Mouse (Mus musculus): ENCODE results near the gene Myg1. TPM values are rescaled to one million over a fixed set of nuclear protein-coding genes. Genes with fewer than 3 reads are reported as not detected.

Myg1 gene
- polyA plus RNA-seq, 1 experiment from 2014 or later: 118 TPM

DNA sequence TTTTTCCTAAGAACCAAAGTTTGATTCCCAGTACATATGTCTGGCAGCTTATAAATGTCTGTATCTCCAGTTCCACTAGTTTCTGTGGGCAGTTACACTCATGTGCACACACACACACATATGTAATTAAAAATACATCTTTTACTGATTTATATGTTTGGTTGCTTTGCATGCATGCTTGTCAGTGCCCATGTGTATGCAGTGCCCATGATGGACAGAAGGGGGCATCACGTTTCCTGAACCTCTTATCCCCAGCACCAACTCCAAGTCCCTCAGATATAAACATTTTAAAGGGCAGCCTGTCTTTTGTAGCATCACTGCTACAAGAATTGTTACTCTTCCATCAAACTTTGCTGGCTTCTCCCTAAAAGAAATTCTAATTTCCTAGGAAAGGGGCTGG, 10.1 kb downstream of the Myg1 start:
- H3K27me3 ChIP-seq (ENCODE audit: insufficient read depth, low read length): no peaks in the 10 kb centered on the region
- H3K4me3 ChIP-seq (ENCODE audit: low read length): no peak overlapping the region
- ATAC-seq (ENCODE audit: low FRiP score, low TSS enrichment): no peak
- no peaks in the 10 kb centered on the region for H3K9me3 ChIP-seq (ENCODE audit: low read length)
- no peak overlapping the region for H3K4me2 ChIP-seq (replicated peaks; ENCODE audit: low read depth, low read length)
- H3K36me3 ChIP-seq (ENCODE audit: insufficient read depth, low read length): peaks cover 51% of the 10 kb centered on the region
- 10% methylated on average over 1 of the region's 1 CpGs for WGBS
- no peak overlapping the region for H3K27ac ChIP-seq (ENCODE audit: low read length)
- no peak overlapping the region for H3K9ac ChIP-seq (replicated peaks; ENCODE audit: low read length)
- H3K4me1 ChIP-seq (ENCODE audit: insufficient read depth, low read length): no peaks in the 10 kb centered on the region

DNA sequence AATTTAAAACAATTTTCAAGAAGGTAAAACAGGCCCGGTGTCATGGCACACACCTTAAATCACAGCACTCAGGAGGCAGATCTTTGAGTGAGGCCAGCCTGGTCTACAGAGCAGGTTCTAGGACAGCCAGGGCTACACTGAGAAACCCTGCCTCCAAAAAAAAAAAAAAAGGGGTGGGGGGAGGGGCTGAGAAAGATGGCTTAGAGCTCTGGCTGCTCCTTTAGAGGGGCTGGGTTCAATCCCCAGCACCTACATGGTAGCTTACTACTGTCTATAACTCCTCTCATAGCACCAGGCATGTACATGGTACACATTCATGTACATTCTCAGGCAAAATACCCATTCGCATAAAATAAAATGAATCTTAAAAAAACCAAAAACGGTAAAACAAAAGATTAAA, 13.0 kb downstream of the Myg1 start:
- peaks cover 33% of the 10 kb centered on the region for H3K36me3 ChIP-seq (ENCODE audit: insufficient read depth, low read length)

DNA sequence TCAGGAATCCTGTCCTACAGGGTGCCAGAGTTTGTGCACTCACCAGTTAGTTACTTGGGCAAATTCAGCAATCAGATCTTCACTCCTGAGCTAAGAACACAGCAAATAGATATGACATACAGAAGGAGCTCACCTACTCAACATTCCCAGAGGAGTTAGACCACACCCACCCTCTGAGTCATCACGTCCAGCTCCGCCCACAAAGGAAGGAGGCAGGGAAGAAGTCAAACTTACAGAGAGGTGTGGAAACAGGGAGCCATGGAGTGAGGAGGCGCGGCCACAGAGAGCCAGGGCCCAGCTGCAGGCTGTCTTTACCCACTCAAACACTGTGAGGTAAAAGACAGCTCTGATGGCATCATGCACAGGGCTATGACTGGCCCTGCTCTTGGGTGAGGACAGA, 14.9 kb downstream of the Myg1 start:
- Histone ChIP-seq H3K9ac (replicated peaks; ENCODE audit: low read length) (no peak overlapping the region), H3K9me3 (ENCODE audit: low read length) (no peaks in the 10 kb centered on the region), H3K4me1 (ENCODE audit: insufficient read depth, low read length) (peaks cover 7% of the 10 kb centered on the region), H3K4me3 (ENCODE audit: low read length) (no peak overlapping the region), H3K4me2 (replicated peaks; ENCODE audit: low read depth, low read length) (no peak overlapping the region), H3K27me3 (ENCODE audit: insufficient read depth, low read length) (no peaks in the 10 kb centered on the region), H3K36me3 (ENCODE audit: insufficient read depth, low read length) (peaks cover 27% of the 10 kb centered on the region), H3K27ac (ENCODE audit: low read length) (no peak overlapping the region)
- ATAC-seq (ENCODE audit: low FRiP score, low TSS enrichment): no peak
- WGBS: 62% methylated on average over 4 of the region's 4 CpGs

More for the DNA sequence above, 13.0 kb downstream of the Myg1 start:
- Histone ChIP-seq H3K27ac (ENCODE audit: low read length) (no peak overlapping the region), H3K9me3 (ENCODE audit: low read length) (no peaks in the 10 kb centered on the region), H3K4me3 (ENCODE audit: low read length) (no peak overlapping the region), H3K9ac (replicated peaks; ENCODE audit: low read length) (no peak overlapping the region), H3K4me2 (replicated peaks; ENCODE audit: low read depth, low read length) (no peak overlapping the region), H3K4me1 (ENCODE audit: insufficient read depth, low read length) (peaks cover under 1% of the 10 kb centered on the region), H3K27me3 (ENCODE audit: insufficient read depth, low read length) (no peaks in the 10 kb centered on the region)
- WGBS: 96% methylated on average over 3 of the region's 3 CpGs
- no peak for ATAC-seq (ENCODE audit: low FRiP score, low TSS enrichment)

DNA sequence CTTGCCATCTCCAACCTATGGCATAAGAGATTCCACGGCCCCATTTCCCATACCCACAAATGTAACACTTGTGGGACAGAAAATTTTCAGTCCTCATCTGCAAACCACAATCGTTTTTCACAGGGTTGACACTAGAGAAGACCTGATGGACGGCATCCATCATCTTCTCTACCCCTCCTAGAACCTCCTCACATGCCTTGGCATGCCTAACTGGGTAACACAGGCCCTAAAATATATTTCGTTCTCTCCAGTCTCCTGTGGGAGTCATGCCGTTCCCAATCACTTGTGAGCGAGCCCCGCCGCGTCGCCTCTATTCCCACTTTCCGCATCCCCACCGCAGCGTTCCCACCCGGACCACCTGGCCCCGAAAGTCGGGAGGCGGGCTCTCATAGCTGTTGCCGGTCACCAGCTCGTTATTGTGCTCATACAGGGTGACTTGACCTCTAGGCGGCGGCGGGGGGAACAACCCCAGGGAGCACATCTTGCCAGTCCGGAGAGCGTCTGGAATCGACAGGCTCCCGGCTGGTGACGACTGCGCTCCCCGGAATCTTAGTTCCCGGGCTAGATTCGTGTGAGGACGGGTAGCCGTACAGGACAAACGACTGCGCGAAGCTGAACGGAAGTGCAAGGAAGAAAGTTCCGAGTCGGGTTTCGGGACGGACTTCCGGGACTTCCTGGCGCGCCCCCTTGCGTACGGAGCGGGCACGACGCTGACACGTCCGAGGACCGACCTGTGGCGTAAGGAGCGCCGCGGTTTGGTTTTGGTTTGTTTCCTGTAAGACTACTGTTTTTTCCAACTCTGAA, 18.8 kb downstream of the Myg1 start, which contains the start of gene Aaas:
Gene Aaas, minus strand, starts transcription at position 634 of the 804 bp plus-strand sequence.
- peak; percentile 87 for ATAC-seq (ENCODE audit: low FRiP score, low TSS enrichment)
- Histone ChIP-seq H3K4me1 (ENCODE audit: insufficient read depth, low read length) (peaks cover 7% of the 10 kb centered on the region), H3K27ac (ENCODE audit: low read length) (peak within 1 kb of the TSS; percentile 76), H3K9me3 (ENCODE audit: low read length) (no peaks in the 10 kb centered on the region), H3K4me3 (ENCODE audit: low read length) (peak within 1 kb of the TSS; percentile 95), H3K4me2 (replicated peaks; ENCODE audit: low read depth, low read length) (peak within 1 kb of the TSS; percentile 90), H3K27me3 (ENCODE audit: insufficient read depth, low read length) (no peaks in the 10 kb centered on the region), H3K36me3 (ENCODE audit: insufficient read depth, low read length) (peaks cover 17% of the 10 kb centered on the region), H3K9ac (replicated peaks; ENCODE audit: low read length) (peak within 1 kb of the TSS; percentile 95)
- under 1% methylated on average over 56 of the region's 56 CpGs for WGBS

DNA sequence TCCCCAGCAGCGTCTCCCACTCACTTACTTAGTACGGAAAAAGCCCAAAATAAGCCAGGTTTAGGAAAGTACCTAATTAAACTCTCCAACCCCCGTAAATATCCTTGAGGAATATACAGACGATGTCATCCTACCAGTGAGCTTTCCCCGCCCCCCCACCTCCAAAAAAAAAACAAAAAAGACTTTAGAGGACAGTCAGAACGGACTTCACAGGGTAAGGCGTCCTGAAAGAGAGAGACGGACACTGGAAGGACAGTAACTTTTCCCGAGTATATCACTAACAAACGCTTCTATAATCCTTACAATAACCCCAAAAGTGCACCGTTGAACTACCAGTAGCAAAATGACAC, 19.4 kb downstream of the Myg1 start:
- Histone ChIP-seq H3K9ac (replicated peaks; ENCODE audit: low read length) (peak overlapping the region; percentile 67), H3K27ac (ENCODE audit: low read length) (peak overlapping the region; percentile 73), H3K4me1 (ENCODE audit: insufficient read depth, low read length) (peaks cover 11% of the 10 kb centered on the region), H3K4me2 (replicated peaks; ENCODE audit: low read depth, low read length) (peak overlapping the region; percentile 63), H3K36me3 (ENCODE audit: insufficient read depth, low read length) (peaks cover 12% of the 10 kb centered on the region), H3K27me3 (ENCODE audit: insufficient read depth, low read length) (no peaks in the 10 kb centered on the region), H3K4me3 (ENCODE audit: low read length) (peak overlapping the region; percentile 95), H3K9me3 (ENCODE audit: low read length) (no peaks in the 10 kb centered on the region)
- peak; percentile 31; the same call in 1 of the 2 replicates for ATAC-seq (ENCODE audit: low FRiP score, low TSS enrichment)
- WGBS: 9% methylated on average over 11 of the region's 11 CpGs

DNA sequence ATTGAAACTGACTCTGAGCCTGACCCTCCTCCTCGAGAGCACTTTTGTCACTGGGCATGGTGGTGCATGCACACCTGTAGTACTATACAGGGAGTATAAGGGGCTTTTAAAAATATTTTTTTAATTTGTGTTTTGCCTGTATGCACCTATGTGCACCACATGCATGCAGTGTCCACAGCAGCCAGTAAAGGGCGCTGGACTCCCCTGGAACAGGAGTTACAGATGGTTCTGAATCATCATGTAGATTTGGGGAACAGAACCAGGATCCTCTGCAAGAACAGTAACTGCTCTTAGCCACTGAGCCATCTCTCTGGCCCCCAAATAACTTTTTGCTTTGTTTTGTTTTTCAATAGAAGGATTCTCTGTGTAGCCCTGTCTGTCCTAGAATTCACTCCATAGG, 20.7 kb downstream of the Myg1 start:
- WGBS: 60% methylated on average over 2 of the region's 2 CpGs

DNA sequence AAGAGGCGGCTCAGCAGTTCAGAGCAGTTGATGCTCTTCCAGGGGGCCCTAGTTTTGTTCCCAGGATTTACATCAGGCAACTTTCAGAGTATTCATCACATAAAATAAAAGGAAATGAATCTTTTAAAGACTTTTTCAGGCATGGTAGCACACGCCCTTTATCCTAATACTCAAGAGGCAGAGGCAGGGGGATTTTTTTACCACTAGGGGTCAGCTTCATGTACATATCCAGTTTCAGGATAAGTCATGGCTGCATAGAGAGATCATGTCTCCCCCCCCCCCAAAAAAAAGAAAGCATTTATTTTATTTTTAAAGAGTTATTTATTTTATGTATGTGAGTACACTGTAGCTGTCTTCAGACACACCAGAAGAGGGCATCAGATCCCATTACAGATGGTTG, 22.5 kb downstream of the Myg1 start:
- no peak overlapping the region for H3K9ac ChIP-seq (replicated peaks; ENCODE audit: low read length)
- peaks cover 11% of the 10 kb centered on the region for H3K27me3 ChIP-seq (ENCODE audit: insufficient read depth, low read length)
- no peak overlapping the region for H3K4me3 ChIP-seq (ENCODE audit: low read length)
- H3K4me1 ChIP-seq (ENCODE audit: insufficient read depth, low read length): peaks cover 30% of the 10 kb centered on the region
- no peaks in the 10 kb centered on the region for H3K36me3 ChIP-seq (ENCODE audit: insufficient read depth, low read length)
- 78% methylated on average over 2 of the region's 2 CpGs for WGBS
- no peaks in the 10 kb centered on the region for H3K9me3 ChIP-seq (ENCODE audit: low read length)
- no peak for ATAC-seq (ENCODE audit: low FRiP score, low TSS enrichment)
- H3K4me2 ChIP-seq (replicated peaks; ENCODE audit: low read depth, low read length): no peak overlapping the region
- no peak overlapping the region for H3K27ac ChIP-seq (ENCODE audit: low read length)

More for the DNA sequence above, 20.7 kb downstream of the Myg1 start:
- H3K27me3 ChIP-seq (ENCODE audit: insufficient read depth, low read length): no peaks in the 10 kb centered on the region
- ATAC-seq (ENCODE audit: low FRiP score, low TSS enrichment): no peak
- H3K4me1 ChIP-seq (ENCODE audit: insufficient read depth, low read length): peaks cover 18% of the 10 kb centered on the region
- no peaks in the 10 kb centered on the region for H3K9me3 ChIP-seq (ENCODE audit: low read length)
- no peak overlapping the region for H3K27ac ChIP-seq (ENCODE audit: low read length)
- H3K9ac ChIP-seq (replicated peaks; ENCODE audit: low read length): no peak overlapping the region
- peaks cover 6% of the 10 kb centered on the region; the same call in 1 of the 2 replicates for H3K36me3 ChIP-seq (ENCODE audit: insufficient read depth, low read length)
- no peak overlapping the region for H3K4me2 ChIP-seq (replicated peaks; ENCODE audit: low read depth, low read length)
- no peak overlapping the region for H3K4me3 ChIP-seq (ENCODE audit: low read length)

DNA sequence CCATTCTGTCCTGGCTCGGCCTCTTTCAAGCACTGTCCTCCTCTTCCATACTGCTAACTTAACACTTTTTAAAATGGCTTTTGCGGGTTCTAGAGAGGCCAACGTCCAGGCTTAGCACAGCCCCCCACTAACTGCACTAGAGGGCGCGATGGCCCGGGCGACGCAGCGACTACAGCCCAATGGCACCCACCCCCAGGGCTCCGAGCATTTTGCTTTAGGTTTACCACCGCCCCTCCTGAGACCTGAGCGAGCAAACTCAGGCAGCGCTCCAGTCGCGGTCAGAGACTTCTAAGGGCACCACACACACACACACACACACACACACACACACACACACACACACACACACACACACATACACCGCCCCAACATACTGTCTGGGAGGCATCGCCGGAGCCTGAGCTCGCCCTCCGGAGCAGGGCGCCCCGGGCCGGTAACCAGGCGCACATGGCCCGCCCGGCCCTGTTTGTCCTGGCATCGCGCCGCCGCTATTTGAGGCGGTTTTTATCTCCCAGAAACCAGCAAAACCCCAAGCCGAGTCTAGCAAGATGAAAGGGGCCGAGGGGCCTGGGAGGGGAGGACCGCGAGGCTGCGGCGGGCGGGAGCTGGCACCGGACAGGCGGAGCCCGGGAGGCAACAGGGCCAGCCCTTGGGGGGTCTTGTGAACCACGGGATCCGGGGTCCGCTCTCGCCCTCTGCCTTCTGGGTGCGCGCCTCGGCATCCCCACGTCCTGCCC, 23.8 kb downstream of the Myg1 start:
- WGBS: under 1% methylated on average over 44 of the region's 49 CpGs
- peak overlapping the region; percentile 92 for H3K27ac ChIP-seq (ENCODE audit: low read length)
- peak overlapping the region; percentile 86 for H3K9ac ChIP-seq (replicated peaks; ENCODE audit: low read length)
- H3K36me3 ChIP-seq (ENCODE audit: insufficient read depth, low read length): no peaks in the 10 kb centered on the region
- ATAC-seq (ENCODE audit: low FRiP score, low TSS enrichment): peak; percentile 50
- H3K27me3 ChIP-seq (ENCODE audit: insufficient read depth, low read length): peaks cover 12% of the 10 kb centered on the region
- peak overlapping the region; percentile 59 for H3K4me3 ChIP-seq (ENCODE audit: low read length)
- peaks cover 23% of the 10 kb centered on the region for H3K4me1 ChIP-seq (ENCODE audit: insufficient read depth, low read length)
- peak overlapping the region; percentile 95 for H3K4me2 ChIP-seq (replicated peaks; ENCODE audit: low read depth, low read length)
- no peaks in the 10 kb centered on the region for H3K9me3 ChIP-seq (ENCODE audit: low read length)

DNA sequence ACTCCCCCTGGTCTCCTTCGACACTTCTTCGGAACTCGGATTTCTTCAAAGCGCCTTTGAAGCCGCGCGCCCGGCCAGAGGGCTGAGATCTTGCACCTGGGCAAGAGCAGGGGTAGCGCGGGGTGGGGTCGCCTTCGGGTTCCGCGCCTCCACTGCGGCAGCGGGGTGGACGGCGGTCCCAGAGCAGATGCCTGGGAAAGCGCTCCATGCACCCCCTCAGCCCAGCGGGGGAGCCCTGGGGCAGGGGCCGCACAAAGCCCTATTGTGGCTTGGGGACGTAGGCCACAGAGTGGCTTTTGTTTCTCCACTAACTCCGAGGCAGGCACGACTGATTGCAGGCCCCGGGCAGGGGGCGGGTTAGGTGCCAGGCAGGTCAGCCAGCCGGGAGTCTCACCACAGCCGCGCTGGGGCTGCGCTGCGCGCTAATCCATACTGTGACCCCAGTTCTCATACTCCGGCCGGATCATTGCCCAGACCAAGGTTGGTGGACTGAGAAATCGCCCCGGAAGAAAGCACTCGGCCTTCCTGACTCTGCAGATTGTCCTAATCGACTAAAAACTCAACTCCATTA, 24.4 kb downstream of the Myg1 start:
- Histone ChIP-seq H3K4me2 (replicated peaks; ENCODE audit: low read depth, low read length) (peak overlapping the region; percentile 95), H3K27ac (ENCODE audit: low read length) (peak overlapping the region; percentile 92), H3K4me1 (ENCODE audit: insufficient read depth, low read length) (peaks cover 23% of the 10 kb centered on the region), H3K27me3 (ENCODE audit: insufficient read depth, low read length) (peaks cover 12% of the 10 kb centered on the region), H3K4me3 (ENCODE audit: low read length) (peak overlapping the region; percentile 59), H3K9me3 (ENCODE audit: low read length) (no peaks in the 10 kb centered on the region), H3K36me3 (ENCODE audit: insufficient read depth, low read length) (no peaks in the 10 kb centered on the region), H3K9ac (replicated peaks; ENCODE audit: low read length) (peak overlapping the region; percentile 86)
- WGBS: 3% methylated on average over 38 of the region's 38 CpGs
- ATAC-seq (ENCODE audit: low FRiP score, low TSS enrichment): peak; percentile 66
